ENCODE assay signal across 12 mouse cellular contexts in genomic region chr7:65454269-65454668, GRCm38 (mm10).
DNase-seq lines count a peak whose midpoint lies in the region; ATAC-seq lines count a peak whose summit lies in the region.
"Had no signal": no experiment of that assay in that cellular context is flagged by ENCODE, and none has a peak within 500 bp of the region (broad histone marks: within the 10 kb centered on the region; RNA-seq: fewer than 3 reads in every experiment).

No protein-coding gene starts in this region.

- H3K36me3 ChIP-seq in neural tube, embryonic 11.5 days (ENCODE audit: control insufficient read depth, insufficient read depth, low read length) = no peaks in the 10 kb centered on the region
- H3K36me3 ChIP-seq in hindbrain, embryonic 13.5 days = no peaks in the 10 kb centered on the region
- H3K36me3 ChIP-seq in liver, embryonic 12.5 days = no peaks in the 10 kb centered on the region
- H3K36me3 ChIP-seq: kidney, embryonic 15.5 days; lung, embryonic 15.5 days had no signal

- ATAC-seq in neural tube, embryonic 11.5 days (ENCODE audit: insufficient read depth, low FRiP score, low TSS enrichment) = peak; percentile 53; the same call in 1 of the 2 replicates
- ATAC-seq in hindbrain, embryonic 13.5 days (ENCODE audit: low FRiP score) = peak; percentile 43; the same call in 1 of the 2 replicates
- ATAC-seq in liver, embryonic 12.5 days = no peak

- no peak overlapping the region for H3K27ac ChIP-seq in neural tube, embryonic 11.5 days (ENCODE audit: low read depth, low read length)
- H3K27ac ChIP-seq in hindbrain, embryonic 13.5 days = 0 out of 2 replicates have a peak overlapping the region, but pooled peaks have one; percentile 12
- H3K27ac ChIP-seq in liver, embryonic 12.5 days = no peak overlapping the region
- H3K27ac ChIP-seq: kidney, embryonic 15.5 days; lung, embryonic 15.5 days had no signal

- no peak overlapping the region for H3K4me3 ChIP-seq in neural tube, embryonic 11.5 days (ENCODE audit: low read depth, low read length)
- H3K4me3 ChIP-seq in hindbrain, embryonic 13.5 days = no peak overlapping the region
- no peak overlapping the region for H3K4me3 ChIP-seq in liver, embryonic 12.5 days
- H3K4me3 ChIP-seq: kidney, embryonic 15.5 days; lung, embryonic 15.5 days had no signal

- H3K4me2 ChIP-seq in neural tube, embryonic 11.5 days (ENCODE audit: low read depth) = no peak overlapping the region
- H3K4me2 ChIP-seq in hindbrain, embryonic 13.5 days = no peak overlapping the region
- no peak overlapping the region for H3K4me2 ChIP-seq in liver, embryonic 12.5 days
- H3K4me2 ChIP-seq: kidney, embryonic 15.5 days; lung, embryonic 15.5 days had no signal

- H3K4me1 ChIP-seq in neural tube, embryonic 11.5 days (ENCODE audit: control insufficient read depth, insufficient read depth, low read length) = peaks cover 9% of the 10 kb centered on the region
- peaks cover 14% of the 10 kb centered on the region for H3K4me1 ChIP-seq in hindbrain, embryonic 13.5 days (replicated peaks)
- no peaks in the 10 kb centered on the region for H3K4me1 ChIP-seq in liver, embryonic 12.5 days
- H3K4me1 ChIP-seq: kidney, embryonic 15.5 days had no signal

- H3K9me3 ChIP-seq in neural tube, embryonic 11.5 days (ENCODE audit: control insufficient read depth, low read length) = no peaks in the 10 kb centered on the region
- H3K9me3 ChIP-seq in hindbrain, embryonic 13.5 days = no peaks in the 10 kb centered on the region
- no peaks in the 10 kb centered on the region for H3K9me3 ChIP-seq in liver, embryonic 12.5 days (replicated peaks)
- H3K9me3 ChIP-seq: kidney, embryonic 15.5 days; lung, embryonic 15.5 days had no signal

- no peak overlapping the region for H3K9ac ChIP-seq in neural tube, embryonic 11.5 days (ENCODE audit: low read length)
- no peak overlapping the region for H3K9ac ChIP-seq in hindbrain, embryonic 13.5 days
- H3K9ac ChIP-seq in liver, embryonic 12.5 days = no peak overlapping the region
- H3K9ac ChIP-seq: kidney, embryonic 15.5 days; lung, embryonic 15.5 days had no signal

- no peaks in the 10 kb centered on the region for H3K27me3 ChIP-seq in neural tube, embryonic 11.5 days (ENCODE audit: control insufficient read depth, insufficient read depth, low read length)
- H3K27me3 ChIP-seq in hindbrain, embryonic 13.5 days = no peaks in the 10 kb centered on the region
- no peaks in the 10 kb centered on the region for H3K27me3 ChIP-seq in liver, embryonic 12.5 days (replicated peaks)
- H3K27me3 ChIP-seq: CH12.LX; kidney, embryonic 15.5 days; lung, embryonic 15.5 days had no signal

- WGBS in neural tube, embryonic 11.5 days = 13% methylated on average over 3 of the region's 3 CpGs
- WGBS in hindbrain, embryonic 13.5 days = 11% methylated on average over 3 of the region's 3 CpGs
- WGBS in liver, embryonic 12.5 days (ENCODE audit: insufficient replicate concordance) = 30% methylated on average over 3 of the region's 3 CpGs

- DNase-seq in neural tube, embryonic 11.5 days (ENCODE audit: low spot score) = peak; percentile 15
- DNase-seq in neural tube, embryonic 10.5 days (ENCODE audit: extremely low spot score, low spot score) = no peak
- DNase-seq in embryo, embryonic 10.5 days (ENCODE audit: low spot score) = peak; percentile 68
- DNase-seq in cerebellum, adult 9-10 months = no peak
- no peak for DNase-seq in cerebellum, postnatal 36 days
- no peak for DNase-seq in heart, adult 9 months (ENCODE audit: low spot score in 2 of 2)
- DNase-seq: heart, postnatal 10 days had no signal

Comparison
In these comparisons a context has a peak if more than half of its experiments do, and no peak if none do; other contexts are left out.
1. DNase-seq: peak in neural tube, embryonic 11.5 days (single experiment) and embryo, embryonic 10.5 days (single experiment); none in neural tube, embryonic 10.5 days (single experiment), cerebellum, adult 9-10 months (single experiment), cerebellum, postnatal 36 days (0 of 2) and heart, adult 9 months (0 of 2).